Mouse (Mus musculus) cerebellum, adult 11-12 months (tissue): ENCODE results near the gene Zfp689.
A peak's percentile ranks its signal among the peaks of the same experiment; 100 is the strongest.
"Not testable (repeated sequence)": the region's sequence is repeated elsewhere in the genome, so short reads cannot be mapped to it uniquely, and the experiment has no call there.

Experiments
- DNase-seq: peaks from one replicate; pipeline ENCODE4 v3.0.0; 2022

Gene Zfp689

GRCm38 (mm10) chr7:127448521-127449300 is at the start of gene Zfp689:
Gene Zfp689, minus strand, starts transcription at chr7:127449158.
- DNase-seq, result peak; percentile 94

- no peak for DNase-seq
Measured at GRCm38 (mm10) chr7:127498407-127498806, 49.4 kb upstream of the Zfp689 start.

DNA sequence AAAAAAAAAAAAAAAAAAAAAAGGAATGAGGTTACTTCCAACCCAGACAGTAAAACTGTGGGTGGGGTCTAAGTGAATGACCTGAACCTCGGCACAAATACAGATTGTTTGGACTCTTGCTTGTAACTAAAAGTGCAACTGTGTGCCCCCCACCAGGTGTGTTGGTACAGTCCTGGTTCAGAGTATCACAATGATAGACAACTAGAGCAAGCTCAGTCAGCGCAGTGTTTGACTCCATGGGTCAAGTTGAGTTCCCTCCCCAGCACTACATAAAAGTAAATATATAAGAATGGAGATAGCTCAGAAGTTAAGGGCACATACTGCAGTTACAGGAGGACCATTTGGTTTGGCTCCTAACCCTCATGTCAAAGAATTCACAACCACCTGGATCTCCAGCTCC is 48.4 kb upstream of the Zfp689 start:
- DNase-seq, result no peak

- no peak for DNase-seq
Measured at GRCm38 (mm10) chr7:127494648-127495047, 45.7 kb upstream of the Zfp689 start.

DNA sequence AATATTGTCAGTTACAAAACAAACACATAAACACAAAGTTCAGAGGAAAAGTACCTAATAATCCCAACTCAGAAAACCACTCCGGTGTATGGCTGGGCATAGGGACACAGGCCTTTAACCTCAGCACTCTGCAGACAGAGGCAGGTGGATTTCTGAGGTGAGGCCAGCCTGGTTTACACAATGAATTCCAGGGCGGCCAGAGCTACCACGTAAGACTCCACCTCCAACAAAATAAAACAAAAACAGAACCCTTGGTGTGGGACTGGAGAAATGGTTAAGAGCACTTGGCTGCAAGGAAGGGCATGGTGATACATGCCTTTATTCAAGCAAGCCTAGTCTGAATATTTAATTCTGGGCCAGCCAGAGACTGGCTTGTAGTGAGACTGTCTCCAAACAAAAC is 42.9 kb upstream of the Zfp689 start:
- DNase-seq, result no peak

DNA sequence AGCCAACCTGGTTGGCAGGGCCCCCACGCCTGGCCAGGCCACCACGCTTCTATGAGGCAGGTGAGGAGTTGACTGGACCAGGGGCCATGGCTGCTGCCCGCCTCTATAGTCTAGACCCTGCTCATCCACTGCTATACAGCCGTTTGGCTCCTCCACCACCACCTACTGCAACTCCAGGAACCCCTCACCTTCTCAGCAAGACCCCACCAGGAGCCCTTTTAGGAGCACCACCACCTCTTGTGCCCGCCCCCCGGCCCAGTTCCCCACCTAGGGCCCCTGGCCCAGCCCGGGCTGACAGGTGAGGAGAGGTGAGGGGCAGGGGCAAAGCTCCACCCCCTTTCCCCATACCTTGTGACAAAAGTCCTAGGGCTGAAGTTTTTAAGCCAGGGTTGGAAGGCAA is 41.0 kb upstream of the Zfp689 start:
- DNase-seq, result no peak

DNA sequence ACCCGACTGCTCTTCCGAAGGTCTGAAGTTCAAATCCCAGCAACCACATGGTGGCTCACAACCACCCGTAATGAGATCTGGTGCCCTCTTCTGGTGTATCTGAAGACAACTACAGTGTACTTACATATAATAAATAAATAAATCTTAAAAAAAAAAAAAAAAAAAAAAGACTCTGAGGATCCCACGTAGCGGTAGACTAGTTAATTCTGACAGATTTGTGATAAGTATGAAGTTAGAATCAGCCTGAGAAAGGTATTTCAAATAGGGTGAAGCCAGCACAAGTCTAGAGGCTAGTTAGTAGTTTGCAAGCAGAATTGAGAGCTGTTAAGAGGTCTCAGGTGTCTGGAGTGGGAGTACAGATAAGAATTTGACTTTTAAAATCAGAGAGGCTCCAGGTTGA is 39.4 kb upstream of the Zfp689 start:
- DNase-seq, result not testable (repeated sequence)

DNA sequence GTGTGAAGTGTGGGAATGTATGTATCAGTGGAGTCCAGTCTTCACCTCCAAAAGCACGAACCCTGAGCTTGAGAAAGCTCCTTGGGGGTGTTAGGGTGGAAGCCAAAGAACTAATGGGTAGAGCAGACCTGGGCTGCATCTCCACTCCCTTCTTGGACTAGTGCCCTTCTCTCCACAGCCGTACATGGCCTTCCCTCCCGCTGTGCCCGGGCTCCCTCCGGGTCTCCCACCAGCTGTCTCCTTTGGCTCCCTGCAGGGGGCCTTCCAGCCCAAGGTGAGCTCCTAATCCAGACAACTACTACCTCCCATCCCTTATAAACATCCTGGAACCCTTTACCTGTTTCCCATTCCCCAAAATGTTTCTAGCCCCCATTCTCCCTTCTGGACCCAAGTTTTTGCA is 36.5 kb upstream of the Zfp689 start:
- peak; percentile 65 for DNase-seq

DNA sequence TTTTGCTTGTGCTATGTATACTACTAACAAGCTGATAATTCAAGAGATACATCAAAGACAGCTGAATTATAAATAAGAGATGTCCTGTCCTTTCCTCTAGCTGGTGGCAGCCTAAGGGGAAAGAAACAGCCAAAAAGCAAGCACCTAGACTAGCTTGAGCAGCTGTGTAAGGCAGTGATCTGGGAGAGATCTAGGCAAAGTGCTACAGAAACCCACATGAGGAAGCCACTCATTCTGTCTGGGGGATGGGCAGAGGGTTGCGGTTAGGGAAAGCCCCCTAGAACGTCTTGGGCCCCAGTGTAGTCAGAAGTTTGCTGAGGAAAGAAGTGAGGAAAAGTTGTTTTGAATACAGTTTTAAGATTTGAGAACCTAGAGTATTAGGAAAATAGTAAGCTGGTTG is 31.4 kb upstream of the Zfp689 start:
- DNase-seq, result no peak

DNA sequence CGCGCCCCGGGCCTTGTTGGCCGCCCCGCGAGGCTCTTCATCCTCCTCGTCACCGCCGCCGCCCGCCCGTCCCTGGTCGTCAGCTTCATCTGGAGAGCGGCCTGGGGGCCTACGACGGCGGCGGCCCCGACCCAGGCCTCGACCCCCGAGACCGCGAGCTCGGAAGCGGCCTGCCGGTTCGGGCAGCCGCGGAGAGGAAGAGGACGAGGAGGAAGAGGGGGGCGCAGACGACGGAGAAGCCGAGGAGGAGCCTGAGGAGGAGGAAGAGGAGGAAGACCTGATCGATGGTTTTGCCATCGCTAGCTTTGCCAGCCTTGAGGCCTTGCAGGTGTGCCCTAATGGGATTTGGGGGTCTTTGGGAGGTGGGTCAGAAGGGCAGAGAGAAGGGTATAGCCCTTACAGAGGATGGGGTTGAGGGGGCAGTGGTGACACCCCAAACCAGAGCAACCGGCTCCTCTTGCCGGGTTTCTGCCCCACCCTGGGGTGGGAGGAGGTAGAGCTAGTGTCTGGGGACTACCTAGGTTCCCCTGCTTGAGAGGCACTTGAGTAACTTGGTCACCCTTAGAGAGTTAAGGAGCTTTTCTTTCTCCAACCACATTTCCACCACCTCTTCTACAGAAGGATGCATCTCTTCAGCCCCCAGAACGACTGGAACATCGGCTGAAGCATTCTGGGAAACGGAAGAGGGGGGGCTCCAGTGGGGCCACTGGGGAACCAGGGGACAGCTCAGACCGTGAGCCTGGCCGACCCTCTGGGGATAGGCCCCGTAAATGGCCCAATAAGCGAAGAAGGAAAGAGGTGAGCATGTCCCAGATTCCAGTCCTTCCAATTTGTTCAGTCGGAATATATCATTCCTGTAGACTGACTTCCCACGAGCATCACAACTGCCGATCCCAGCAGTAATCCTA is 30.6 kb upstream of the Zfp689 start:
- peak; percentile 65 for DNase-seq

DNA sequence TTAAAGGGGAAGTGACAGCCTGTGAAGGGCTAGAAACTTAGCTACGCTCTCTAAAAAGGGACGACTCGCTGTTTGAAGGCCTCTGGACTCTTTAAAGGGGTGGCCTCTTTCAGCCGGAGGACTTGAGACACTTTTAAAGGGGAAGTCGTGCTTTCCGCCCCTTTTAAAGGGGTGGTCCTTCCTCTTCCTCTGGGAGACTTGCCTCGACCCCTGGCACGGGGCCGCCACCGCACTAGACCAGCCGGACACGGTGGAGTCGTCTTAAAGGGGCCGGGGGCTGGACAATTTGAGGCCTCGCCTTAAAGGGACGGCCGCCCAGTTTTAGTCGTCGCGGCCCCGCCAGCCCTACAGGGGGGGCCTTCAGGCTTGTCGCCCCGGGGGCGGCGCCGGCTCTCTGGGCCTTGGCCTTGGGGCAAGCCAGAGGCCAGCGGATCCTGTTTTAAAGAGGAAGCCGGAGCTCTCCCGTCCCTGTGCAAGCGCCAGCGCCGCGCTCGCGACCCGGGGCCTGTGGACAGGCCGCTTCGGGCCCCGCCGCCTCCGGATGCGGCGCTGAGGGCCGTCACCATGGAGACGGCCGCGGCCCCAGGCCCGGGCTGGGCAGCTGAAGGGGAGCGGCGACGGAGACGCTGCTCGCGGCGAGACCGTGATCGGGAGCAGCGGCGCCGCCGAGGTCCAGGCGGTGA is 29.8 kb upstream of the Zfp689 start, which contains the start of gene Fbrs:
Gene Fbrs, plus strand, starts transcription at position 565 of the 683 bp plus-strand sequence.
- peak; percentile 97 for DNase-seq

DNA sequence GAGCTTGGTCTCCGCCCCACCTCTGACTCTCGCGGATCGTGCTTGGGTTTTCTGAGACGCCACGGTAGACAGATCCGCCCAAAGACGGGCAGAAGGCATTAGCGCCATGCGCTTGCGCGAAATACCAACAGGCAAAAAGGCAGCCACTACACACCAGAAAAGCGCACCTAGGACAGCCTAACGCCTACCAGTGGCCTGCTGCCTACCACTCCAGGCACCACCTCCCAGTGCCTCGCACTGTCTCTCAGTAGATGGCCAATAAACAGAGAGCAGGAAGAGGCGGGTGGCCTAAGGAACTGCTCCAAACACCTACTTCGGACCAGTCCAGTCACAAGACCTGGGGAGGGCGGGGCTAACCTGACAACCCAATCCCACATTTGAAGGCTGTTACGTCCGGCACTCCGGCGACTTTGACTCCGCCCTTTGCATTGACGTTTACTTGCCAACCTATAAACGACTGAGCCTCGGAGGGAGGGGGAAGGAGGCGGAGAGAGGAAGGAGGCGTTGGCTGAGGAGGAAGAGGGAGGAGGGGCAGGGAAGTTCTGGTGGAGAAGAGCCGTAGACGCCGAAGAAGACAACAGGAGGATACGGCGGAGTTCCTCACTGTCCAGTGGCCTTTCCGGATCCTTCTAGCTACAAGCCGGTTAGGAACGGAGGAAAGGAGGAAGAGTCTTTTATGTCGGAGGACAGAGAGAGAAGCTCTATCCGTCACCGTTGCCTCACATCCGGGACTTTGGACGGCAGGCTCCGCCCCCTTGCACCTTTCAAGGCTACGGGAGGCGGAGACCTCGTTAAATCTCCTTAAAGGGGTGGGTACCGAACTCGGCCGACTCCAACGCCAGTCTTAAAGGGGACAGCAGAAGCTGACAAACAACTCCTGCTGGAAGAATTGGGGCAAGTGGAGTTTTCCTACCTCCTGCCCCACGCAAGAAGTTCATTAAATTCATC is 29.0 kb upstream of the Zfp689 start:
- DNase-seq, result peak; percentile 100

DNA sequence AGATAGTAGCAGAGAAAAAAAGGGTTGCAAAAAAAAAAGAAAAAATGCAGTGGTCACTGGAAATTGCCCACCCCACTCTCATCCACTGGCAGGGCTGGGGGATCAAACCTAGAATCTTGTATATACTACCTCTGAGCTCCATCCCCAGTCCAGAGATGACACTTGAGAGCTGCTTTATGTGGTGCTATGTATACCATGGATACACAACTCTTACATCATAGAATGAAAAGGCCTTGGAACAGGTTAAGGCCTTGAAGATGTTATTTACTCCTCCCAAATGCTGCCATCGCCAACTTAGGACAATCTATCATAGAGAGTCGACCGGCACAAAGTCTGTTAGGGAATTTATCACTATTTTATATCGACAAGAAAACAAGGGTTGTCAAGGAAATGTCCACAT is 27.9 kb upstream of the Zfp689 start:
- peak; percentile 39 for DNase-seq

GRCm38 (mm10) chr7:127476336-127476735 is 27.4 kb upstream of the Zfp689 start:
- DNase-seq, result peak; percentile 80

DNA sequence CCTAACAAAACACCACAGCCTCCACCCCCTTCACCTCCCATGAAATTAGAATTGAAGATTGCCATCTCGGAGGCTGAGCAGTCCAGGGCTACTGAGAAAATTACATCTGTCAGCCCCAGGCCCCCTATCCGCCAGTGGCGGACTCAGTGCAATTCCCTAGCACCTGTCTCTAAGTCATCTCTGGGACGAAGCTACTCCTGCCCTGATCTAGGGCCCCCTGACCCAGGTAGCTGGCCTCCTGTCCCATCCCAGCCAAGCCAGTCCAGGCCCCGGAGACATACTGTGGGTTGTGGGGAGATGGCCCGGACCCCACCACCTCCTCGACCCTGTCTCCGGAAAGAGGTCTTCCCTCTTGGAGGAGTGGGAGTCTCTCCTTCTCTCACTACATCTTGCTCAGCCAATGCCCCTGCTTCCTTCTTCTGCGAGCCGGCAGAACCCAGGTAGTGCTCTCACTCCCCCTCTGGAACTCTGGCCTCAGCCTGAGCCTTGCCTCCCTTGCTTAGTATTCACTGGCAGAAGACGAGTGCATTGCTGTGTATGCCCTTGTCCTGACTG is 26.3 kb upstream of the Zfp689 start:
- DNase-seq, result peak; percentile 51

DNA sequence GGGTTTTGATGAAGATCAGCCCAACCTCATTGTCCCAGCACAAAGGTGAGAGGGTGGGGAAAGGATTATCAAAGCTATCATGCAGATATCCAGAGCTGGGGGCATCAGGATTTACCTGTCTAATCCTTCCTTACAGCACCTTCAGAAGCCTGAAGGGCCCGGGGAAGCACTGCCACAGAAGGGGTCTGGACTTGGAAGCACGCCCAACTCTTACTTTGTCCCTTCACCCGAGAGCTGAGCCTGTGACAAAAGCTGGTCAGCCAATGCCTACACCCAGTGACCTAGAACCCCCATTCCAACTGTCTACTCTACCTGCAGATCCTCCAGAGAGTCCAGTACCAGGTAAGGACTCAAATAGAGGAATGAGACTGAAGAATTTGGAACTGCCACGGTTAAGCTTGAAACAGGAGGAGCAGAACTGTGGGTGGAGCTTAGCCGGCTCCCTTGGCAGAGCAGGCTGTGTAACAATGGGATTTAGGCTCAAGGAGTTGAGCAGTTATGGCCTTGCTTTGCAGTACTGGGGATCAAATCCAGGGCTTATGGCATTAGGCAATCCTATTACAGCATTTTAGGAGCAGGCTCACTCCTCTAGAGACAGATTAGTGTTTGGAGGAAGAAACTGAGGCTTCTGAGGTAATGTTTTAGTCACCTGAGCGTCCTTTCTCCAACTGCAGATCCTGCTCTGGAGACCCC is 25.6 kb upstream of the Zfp689 start:
- DNase-seq, result peak; percentile 59

- DNase-seq, result peak; percentile 50
Measured at GRCm38 (mm10) chr7:127473705-127474104, 24.7 kb upstream of the Zfp689 start.

GRCm38 (mm10) chr7:127472060-127472459 is 23.1 kb upstream of the Zfp689 start:
- no peak for DNase-seq

GRCm38 (mm10) chr7:127471646-127472010 is 22.7 kb upstream of the Zfp689 start:
- no peak for DNase-seq

DNA sequence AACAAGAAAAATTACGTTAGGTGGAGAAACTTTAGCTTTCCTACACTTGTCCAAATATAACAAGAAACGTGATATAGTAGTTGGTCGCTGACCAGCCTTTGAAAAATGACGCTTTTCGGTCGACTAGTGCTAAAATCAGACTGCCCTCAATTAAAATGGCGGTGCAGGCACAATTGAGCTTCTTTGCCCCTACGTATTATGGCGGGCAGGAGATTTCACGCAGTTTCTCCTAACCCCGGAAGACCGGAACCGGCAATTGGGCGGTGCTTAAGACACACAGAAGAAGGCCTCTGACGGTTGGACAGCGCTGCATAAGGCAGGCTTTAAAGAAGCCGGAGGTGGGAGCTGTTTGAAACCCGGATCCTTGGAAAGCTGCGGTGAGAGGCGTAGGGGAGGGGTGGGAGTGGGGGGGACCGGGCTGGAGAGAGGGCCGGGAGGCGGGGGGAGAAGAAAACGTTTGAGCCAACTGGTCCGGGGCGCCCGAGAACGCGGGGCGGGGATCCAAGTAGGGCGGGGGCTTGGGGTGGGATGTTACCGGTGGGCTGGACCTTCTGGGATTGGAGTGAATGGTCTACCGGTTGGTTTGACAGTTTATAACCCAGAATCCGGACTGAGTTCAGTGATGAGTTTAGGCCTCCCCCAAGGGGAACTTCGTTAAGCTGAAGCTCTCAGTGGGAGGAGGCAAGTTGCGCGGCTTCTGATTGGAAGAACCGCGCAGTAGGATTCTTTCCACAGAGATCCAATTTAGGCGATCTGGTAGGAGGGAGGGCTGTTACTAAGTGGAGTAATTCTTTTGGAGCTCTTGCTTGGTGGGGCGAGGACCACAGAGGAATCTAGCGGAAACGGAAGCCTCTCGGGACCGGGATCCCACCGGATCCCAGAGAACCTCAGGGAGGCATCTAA is 22.0 kb upstream of the Zfp689 start:
- DNase-seq, result peak; percentile 95
